Mouse (Mus musculus): ENCODE data around the gene Mdm1.

Mdm1 gene

DNA sequence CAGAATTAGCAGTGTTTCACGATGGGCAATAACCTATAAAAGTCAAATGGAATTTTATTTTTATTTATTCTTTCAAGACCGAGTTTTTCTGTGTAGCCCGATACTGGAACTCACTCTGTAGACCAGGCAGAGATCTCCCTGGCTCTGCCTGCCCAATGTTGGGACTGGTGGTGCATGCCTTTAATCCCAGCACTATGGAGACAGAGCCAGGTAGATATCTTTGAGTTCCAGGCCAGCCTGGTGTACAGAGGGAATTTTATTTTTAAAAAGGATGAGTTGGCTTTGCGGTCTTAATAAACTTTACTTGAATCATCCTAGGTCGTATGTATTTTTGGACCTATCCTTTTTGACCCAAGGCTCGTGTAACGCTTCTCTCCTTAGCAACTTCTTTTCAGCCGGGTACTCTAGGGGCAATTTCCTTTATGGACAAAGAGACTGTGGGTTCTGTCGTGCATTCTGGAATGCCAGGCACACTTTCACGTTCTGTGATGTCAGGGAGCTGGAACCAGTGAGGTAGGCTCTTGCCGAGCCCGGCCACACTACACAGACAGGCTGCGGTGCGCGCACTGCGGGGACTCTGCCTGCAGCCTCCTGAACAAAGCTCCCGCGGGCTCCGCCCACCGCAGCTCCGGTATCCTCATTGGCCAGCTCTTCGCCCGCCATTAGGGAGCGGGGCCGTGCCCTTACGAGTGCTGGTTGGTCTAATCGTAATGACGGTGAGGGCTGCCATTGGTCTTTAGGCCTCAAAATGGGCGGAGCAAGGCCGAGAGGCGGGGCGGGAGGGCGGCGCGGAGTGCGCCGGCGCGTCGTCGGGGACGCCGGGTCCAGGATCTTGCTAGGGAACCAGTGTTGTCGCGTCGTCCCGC lies at the start of gene Mdm1:
Gene Mdm1 (plus strand): TSS at position 794 of the 866 bp plus-strand sequence.
- peak; percentile 99 for DNase-seq

DNA sequence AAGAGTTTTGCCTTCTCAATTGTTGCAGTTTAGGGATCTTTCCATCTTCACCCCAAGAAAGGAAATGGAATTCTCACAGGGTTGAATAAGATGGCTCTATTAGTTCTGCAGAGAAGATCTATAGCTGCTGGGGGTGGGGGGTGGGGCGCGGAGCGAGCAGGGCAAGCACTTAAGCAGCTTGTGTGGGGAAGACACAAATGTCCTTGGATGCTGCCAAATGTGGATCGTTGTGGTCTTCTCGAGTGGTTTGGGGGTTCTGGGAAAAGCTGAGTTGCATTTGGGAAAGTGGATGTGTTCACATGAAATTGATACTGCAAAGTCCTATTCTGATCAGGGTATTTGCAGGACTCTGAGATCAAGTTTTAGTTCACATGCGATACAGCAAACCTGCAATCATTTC lies 48.9 kb upstream of the Mdm1 start:
- DNase-seq: no peak

DNA sequence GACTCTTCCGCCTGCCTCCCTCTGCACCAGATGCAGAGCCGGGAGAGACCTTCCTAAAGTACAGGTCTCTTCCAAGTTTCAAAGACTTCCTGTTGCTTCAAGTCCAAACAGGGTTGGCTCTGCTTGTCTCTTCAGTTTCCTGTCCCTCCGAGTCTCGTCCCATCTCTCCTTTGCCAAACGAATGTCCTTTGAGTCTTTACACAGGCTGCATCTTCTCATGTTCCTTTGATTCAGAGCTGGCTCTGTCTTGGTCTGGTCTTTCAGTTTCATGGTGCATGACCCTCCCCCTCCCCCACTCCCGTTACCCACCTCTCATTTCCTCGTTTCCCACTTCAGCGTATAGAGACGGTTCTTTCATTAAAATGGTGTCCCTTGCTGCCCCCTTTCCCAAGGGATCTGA lies 47.9 kb upstream of the Mdm1 start:
- DNase-seq: no peak

DNA sequence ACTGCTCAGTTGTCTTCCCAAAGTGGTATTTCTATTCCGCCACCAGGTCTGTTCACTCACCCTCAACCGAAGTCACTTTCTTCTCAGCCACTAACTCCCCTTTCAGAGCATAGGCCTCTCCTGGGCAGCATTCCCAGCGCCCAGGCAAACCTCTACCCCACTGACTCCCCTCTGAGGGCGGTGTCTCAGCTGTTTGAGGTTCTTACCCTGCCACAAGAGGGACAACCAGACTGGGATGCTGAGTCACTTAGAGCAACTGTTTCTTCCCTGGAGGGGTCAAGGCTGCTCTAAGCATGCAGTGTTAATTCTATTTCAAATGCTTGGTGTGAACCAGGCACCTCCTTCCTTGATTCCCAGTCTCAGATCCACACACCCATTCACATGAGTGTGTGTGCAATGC lies 46.8 kb upstream of the Mdm1 start:
- DNase-seq: no peak

DNA sequence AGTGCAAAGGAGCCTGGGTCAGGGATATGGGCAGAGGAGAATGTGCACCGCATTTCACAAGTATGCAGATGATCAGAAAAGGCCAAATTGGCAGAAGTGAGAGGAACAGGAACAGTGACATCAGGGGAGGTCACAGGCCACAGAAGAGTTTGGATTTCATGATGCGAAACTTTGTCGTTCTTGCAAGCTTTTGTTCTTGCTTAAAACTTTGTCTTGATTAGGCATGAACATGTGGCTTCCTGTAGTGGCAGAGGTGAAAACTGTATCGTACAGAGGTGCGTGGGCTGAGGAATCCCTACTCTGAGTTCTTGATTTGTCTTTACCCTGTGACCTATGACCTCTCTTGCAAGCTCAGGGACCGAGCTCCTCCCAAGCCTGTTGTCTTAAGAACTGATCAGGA lies 45.4 kb upstream of the Mdm1 start:
- no peak for DNase-seq

DNA sequence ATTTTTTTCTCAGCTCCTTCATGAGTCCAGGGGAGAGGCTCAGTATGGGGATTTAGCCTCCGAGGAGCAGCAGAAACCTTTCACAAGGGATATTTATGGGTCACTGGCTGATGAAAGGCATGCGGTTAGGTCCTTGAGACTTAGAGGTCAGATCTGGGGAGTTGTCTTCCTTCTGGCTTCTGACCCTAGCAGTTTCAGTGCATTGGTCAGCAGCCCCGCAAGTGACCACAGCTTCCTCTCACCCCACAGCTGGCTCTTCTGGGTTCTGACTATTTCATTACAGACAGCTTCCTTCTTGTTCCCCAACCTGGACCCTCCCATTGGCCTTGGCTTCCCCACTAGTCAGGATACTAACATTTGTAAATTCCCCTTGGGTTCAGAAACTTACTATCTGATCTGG lies 43.7 kb upstream of the Mdm1 start:
- peak; percentile 40 to 63 for DNase-seq

DNA sequence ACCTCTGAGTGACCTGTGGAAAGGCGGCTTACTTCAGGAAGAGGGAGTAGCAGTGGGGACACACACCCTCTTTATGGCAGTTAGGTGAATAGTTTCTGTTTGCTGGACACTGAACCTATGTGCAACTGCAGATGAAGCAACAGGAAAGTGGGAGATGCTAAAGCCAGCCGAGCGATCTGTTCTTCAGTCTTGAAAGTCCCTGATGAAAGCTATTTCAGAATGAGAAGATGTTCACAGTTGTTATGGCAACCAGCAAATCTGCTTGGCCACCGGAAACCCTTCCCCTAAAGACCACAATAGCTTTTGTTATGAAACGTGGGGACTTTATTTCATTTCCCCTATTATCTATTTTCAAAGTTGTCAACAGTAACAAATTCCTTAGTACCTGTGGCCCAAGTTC lies 41.0 kb upstream of the Mdm1 start:
- no peak for DNase-seq

DNA sequence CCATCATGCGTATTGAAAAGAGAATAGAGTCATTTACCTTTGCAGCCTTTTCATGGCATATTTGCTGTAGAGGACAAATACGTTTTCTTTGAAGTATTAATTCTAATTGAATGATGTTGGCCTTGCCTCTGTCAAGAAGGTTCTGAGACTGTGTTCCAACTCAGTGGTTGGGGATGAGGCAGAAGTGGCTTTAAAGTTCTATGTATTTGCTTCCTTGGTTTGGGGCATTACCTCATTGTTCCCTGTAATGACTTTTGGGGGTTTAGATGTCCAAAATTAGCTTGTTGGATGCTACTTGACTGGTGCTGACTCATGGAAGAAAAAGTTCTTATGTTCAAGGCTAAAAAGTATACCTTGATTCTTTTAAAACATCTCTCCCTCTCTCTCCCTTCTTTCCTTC lies 40.6 kb upstream of the Mdm1 start:
- no peak for DNase-seq

DNA sequence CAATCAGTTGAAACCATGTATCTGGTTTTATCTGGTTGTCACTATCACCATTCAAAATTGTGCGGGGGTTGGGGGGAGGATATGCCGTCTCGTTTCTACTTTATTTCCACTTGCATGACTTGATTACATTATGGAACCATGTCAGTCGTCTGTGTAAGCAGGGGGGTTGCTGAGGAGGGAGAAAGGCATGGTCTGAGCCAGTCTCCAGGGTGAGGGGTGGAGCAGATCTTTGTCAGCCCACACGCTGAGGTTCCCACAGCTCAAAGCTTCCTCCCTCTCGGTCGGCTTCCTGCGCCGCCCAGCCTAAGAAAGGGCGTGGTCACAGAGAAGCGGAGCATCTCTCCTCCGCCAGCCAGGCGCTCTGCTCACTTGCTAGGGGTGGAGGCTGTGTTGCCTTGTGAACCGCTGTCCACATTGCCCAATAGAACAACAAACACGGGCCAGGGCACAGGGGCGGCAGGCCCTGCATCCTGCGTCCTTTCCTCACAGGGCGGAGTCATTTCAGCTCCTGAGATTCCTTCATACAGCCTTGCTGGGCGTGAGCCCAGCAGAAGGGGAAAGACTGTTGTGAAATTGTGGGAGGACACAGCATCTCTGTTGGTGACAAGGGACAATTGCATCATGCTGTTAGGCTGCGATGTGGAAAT lies 38.5 kb upstream of the Mdm1 start:
- peak; percentile 92 to 97 for DNase-seq

DNA sequence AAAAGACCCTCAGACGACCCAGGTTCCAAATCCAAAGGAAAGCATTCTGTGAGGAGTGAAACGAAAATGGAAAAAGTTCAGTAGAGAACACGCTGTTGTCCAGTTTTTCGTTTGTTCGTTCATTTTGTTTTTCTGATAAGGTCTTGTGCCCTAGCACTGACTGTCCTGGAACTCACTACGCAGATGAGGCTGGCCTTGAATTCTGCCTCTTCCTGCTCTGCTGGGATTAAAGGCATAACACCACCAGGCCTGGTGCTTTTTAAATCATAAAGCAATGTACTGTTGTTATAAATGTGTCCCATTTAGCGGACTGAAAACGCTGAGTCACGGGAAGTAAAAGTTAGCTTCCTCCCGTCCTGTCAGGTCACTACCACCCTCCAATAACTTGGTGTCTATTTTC lies 37.7 kb upstream of the Mdm1 start:
- no peak for DNase-seq

DNA sequence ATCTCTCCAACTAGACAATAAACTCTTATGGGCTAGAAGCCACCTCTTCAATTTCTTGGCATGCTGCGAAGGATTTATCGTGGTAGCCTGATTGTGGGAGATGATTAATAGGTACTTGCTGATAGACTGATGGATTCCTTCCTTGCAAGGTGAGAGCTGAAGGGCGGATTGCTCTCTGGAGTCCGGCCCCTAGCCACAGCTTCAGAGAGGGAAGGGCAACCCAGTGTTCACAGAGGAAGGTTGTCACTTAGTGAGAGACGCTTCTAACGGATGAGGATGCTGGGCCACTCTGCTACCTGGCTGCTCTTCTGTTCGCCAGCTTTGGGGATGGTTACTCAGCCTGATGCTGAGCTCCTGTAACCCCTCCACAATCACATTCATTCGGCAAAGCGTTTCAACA lies 34.6 kb upstream of the Mdm1 start:
- DNase-seq: no peak

DNA sequence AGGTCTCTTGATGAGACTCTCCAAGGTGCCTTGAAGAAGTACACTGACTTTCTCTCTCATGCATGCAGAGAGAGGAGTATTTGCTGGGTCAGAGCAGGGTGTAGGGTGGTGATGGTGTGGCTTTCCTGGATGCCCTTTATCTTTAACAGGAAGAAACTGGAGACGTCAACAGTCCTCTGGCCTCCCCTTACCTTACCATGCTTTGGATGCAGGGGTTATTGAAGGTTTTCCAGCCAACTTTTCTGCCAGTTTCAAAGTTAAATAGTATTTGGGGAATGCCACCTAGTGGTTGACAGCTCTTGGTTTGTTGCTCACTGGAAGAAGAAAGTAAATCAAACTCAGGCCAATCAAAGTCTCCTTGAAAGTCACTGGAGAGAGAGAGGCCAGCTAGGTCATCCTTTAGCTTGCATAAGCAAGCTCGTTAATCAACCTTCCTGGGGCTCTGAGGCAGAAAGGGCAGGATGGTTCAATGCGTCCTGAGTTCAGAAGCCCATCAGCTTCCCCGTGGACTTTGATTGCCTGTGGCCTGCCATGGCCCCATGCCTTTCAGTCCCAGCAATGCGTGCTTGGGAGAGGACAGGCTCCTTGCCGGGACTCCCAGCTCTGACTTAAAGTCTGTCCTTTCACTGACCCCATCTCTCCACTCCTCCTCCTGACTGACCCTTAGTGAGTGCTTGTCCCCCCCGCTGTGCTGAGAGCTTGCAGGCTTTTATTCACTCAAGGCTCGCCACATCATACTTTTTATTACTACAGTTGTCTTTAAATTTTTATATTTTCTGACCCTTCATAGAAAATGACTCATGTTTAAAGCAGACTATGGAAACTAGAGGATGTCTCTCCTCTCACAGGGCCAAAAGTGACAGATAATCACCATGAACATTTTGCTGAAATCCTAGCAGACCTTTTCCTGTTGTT lies 31.3 kb upstream of the Mdm1 start:
- peak in 1 of 2 experiments; percentile 55 for DNase-seq

DNA sequence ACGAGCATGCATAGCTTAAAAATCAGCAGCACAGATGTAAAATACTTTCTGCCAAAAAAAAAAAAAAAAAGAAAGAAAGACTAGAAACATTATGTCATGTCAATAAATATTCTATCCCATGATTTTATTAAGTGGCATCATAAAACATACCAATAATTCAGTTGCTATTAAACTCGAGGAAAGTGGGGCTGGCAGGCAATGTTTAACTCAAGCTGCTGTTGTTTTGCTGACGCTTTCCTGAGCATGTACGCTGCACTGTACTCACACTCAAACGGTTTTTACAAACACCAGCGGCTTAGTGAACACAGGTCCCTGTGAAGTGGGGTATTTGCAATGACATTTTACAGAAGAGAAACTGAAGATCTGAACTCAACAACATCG lies 30.7 kb upstream of the Mdm1 start:
- DNase-seq: no peak

DNA sequence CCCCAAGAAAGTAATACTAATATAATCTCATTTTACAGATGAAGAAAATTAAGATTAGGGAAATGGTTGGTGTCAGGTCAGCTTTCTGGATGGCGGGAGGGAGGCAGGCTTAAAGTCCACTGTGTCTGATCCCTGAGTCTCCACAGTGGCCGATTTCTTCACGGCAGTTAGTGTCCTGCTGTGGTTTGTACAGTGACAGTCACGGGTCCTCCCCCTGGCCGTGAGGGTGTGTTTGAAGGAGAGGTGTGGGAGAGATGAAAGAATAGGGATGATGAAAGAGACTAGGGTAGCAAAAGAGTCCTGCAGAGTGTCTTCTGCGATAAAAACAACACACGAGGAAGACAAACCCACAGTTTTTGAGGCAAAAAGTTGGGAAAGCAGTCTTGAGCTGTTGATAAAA lies 30.0 kb upstream of the Mdm1 start:
- DNase-seq: no peak

DNA sequence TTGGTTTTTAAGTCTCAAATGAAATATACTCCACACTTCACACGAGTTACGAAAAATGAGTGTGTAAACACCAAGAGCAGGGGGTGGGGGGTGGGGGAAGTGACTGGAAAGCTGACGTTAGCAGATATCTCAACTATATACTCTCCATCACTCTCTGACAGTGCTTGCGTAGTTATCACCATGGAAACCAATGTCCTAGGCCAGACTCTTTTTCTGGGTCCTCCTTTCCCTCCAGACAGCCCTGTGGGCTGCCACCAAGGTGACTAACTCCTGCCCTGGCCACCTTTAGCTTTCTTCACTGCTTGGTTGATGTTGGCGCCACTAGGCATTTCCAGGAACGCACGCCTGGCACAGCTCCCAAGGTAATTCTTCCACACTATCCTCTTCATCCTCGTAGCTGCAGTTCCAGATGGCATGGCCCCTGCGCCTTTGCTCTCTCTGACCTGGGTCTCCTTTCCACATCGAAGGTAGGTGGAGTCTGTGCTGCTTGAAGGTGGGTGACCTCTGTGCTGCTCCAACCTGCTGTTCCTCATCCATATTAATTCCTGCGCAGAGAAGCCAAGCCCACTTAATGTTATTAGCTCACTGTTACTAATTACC lies 29.2 kb upstream of the Mdm1 start:
- no peak for DNase-seq

DNA sequence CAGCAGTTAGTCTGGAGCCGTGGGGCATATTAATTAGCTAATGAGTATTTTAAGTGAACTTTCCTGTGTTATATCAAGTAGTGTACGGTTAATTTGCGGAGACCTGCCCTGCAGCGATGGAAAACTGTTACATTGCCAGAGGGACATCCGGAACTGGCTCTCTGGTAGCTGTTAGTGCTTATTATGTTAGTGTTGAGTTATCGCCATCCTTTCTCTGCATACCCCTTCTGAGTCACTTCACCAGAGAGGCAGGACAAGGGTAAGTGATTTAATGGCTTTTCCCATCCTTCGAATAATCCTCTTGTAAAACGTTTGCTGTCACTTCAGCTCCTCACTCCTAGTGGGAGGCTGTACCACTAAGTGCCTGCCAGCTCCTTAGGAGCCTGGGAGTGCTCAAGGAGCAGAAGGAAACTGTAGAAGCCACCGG lies 28.3 kb upstream of the Mdm1 start:
- DNase-seq: no peak

DNA sequence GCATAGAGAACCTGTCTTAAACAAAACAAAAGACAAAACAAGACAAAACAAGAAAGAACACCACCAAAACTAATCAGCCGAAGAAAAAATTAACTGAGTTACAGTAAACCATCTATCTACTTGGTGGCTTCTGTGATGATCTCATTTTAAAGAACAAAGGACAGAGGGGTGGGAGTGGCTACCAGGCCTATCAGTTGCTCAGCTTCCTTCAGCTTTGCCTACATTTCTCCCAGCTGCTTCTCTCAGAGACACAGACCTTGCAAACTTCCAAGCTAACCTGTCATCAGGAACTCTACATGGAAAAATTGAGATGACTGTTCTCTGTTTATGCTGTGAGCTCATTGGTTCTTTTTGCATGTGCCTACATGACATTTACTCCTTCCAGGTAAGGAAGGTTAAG lies 27.3 kb upstream of the Mdm1 start:
- DNase-seq: no peak

DNA sequence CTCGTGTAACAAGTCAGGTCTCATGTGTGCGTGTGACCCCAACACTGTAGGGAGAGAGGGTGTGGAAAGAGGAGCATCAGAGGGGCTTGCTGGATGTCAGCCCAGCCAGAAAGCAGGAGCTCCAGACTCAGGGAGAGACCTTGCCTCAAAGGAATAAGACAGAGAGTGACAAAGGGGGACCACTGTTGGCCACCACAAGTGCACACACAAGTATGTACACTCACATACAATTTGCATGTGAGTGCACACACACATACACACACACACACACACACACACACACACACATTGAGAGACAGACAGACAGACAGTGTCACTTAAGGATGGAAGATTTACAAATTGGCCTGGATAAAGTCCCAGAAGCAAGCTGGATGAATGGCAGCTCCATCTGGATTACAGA lies 25.2 kb upstream of the Mdm1 start:
- DNase-seq: no peak

DNA sequence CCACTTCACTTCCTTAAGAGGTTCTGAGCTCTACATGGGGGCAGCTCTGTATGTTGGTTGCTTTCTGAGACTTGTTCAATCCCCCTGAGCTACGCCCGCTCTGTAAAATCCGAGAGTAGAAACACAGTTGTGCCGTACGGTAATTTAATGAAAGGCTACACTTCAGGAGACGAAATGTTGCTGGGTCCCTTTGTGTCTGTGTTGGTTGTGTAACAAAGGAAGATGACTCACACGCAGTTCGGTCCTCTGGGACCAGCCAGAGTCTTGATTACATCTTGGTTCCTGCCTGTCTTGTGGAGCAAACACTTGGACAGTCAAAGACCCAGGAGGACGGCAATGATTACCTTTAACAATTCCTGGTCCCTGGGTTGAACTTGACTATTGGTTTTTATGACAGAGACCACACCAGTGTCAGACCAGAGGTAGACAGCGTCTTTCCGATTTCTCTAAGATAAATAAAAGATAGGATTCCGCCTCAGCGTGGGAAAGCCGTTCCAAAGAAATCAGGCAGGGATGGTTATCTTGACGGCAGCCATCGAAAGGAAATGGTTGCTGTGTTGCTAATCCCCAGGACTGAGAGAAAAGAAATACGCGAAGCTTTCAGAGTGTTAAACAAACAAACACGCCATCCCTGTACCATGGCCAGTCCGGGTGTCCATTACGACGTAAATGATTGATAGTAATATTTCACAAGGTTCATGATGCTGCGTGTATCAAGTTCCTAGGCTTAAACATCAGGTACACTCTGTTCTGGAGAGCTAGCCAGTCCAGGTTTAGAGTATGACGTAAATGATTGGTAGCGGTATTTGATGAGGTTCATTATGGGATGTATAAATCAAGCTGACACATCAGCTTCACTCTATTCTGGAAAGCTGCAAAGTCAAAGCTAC lies 20.3 kb upstream of the Mdm1 start:
- no peak for DNase-seq

DNA sequence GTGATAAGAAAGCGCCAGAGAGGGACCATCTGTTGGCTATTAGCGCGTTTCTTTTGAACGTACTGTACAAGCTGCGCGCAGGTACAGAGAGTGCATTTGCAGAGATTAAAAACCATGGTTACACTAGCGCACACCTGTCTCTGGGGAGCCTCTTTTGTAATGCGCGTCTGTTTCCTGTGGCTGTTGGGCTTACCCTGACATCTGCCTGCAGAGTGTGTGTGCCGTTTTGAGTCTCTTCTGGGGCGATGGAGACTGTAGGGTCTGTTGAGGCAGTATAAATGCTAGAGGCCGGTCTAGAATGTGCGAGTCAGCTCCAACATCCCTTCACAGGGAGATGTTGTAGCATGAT lies 19.7 kb upstream of the Mdm1 start:
- no peak for DNase-seq

DNA sequence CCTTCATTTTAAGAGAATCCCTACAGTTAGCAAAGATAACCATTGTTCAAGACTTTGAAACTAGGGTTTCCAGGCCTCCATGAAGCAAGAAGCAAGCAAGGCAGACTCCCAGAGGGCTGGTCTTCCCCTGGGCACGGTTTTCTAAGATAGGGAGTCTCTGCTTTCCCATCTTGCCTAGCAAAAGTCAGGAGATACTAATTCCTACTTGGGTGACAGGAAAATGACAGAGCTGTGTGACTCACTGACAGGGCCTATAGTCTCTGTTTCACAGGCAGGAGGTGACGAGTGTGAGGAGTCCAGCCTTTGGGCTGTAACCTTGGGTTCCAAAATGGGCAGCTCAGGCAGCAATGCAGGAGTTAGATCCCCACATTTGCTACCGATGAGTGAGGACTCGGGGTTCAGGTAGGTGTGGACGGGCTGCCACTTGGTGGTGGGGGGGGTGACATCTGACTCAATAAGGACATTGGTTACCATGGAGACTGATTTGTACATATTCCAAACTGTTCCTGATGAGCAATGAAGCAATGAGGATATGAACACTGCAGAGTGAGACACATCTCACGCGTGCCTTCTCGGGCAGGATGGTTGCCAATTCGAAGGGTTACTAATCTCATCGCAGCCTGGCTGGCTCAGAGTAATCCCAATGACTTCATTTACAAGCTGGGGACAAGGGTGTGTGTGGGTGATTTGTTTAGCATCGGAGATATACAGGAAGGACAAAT lies 19.0 kb upstream of the Mdm1 start:
- DNase-seq: no peak

DNA sequence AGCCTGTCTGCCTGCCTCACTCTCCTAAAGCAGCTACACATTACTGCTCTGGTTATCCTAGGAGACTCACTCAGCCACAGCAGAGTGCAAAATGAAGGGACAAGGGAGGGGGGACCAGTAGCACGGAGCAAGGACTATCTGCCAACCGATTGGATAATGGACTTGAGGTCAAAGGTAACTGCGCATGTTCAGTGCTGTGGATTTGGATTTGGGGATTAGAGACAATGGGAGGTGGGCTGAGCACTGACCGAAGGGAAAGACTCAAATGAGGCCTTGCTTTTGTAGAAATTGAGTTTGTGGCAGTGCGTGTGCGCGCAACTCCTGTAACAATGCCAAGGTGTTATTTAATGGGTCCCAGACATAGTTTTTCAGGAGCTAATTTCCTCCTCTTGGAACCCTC lies 16.4 kb upstream of the Mdm1 start:
- DNase-seq: no peak

Measured in lung, postnatal 4 days (tissue).